Mouse (Mus musculus): ENCODE data around the gene Ube4b.

DNA sequence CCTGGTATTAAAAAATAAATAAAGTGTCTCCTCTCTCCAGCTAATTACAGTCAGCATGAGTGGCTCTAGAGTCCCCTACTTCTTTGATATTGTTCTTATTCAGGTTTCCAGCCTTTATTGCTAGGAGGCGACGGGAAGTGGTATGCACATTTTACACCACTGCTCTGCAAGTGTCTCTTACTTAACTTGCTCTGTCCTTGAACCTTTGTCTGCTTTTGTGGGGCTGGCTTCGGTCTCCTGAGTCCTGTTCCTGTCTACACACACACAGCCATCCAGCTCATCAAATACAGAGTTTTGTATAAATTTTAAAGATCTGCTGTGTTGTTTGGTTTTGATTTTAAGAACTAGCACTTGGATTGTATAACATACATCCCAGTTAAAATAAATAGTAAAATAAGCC, 124.4 kb downstream of the Ube4b start:
- no peak for TF ChIP-seq CTCF (IDR thresholded peaks at IDR 0.05; ENCODE audit: control insufficient read depth, insufficient read depth, insufficient replicate concordance, low read depth, low read length)
- no peak for TF ChIP-seq POLR2A (IDR thresholded peaks at IDR 0.05; ENCODE audit: control insufficient read depth, low read depth, low read length)
